Mouse (Mus musculus) 3T3-L1 (cell line): ENCODE measurements around the gene Foxo3.

Source experiments
- DNase-seq: peaks from one replicate; pipeline ENCODE4 v3.0.0-alpha.2; 2015; ENCODE audit warnings: low read depth, low spot score

Foxo3 gene

GRCm38 (mm10) chr10:42275871-42276501 lies 569 bp downstream of the Foxo3 start:
- DNase-seq: peak; percentile 73

- peak; percentile 41 for DNase-seq
Measured at GRCm38 (mm10) chr10:42275401-42275870, 1.1 kb downstream of the Foxo3 start.

DNA sequence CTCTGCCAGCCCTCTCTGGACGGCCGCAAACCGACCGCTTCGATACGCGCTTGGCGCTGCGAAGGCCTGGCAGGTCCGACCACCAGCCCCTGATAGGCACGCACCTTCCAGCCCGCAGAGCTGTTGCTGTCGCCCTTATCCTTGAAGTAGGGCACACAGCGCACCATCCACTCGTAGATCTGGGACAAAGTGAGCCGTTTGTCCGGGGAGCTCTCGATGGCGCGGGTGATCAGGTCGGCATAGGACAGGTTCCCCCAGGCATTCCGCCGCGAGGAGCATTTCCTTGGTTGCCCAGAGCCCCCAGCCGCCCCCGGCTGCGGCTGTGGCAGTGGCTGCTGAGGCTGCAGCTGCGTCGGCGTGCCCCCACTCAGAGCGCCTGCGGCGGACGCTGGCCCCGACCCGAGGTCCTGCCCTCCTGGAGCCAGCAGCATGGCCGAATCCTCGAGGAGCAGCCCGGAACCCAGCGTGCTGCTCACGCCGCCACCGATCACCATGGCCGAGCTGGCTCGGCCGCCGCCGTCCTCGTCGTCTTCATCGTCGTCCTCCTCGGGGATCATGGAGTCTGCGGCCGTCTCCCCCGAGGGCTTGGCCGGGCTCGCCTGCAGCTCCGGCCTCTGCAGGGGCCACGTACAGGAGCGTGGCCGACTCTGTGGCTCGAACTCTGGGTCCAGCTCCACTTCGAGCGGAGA lies 1.7 kb downstream of the Foxo3 start:
- no peak for DNase-seq

GRCm38 (mm10) chr10:42273760-42274691 lies 2.5 kb downstream of the Foxo3 start:
- peak; percentile 20 for DNase-seq

GRCm38 (mm10) chr10:42273403-42273759 lies 3.2 kb downstream of the Foxo3 start:
- no peak for DNase-seq

GRCm38 (mm10) chr10:42271454-42272230 lies 4.9 kb downstream of the Foxo3 start:
- DNase-seq: no peak

DNA sequence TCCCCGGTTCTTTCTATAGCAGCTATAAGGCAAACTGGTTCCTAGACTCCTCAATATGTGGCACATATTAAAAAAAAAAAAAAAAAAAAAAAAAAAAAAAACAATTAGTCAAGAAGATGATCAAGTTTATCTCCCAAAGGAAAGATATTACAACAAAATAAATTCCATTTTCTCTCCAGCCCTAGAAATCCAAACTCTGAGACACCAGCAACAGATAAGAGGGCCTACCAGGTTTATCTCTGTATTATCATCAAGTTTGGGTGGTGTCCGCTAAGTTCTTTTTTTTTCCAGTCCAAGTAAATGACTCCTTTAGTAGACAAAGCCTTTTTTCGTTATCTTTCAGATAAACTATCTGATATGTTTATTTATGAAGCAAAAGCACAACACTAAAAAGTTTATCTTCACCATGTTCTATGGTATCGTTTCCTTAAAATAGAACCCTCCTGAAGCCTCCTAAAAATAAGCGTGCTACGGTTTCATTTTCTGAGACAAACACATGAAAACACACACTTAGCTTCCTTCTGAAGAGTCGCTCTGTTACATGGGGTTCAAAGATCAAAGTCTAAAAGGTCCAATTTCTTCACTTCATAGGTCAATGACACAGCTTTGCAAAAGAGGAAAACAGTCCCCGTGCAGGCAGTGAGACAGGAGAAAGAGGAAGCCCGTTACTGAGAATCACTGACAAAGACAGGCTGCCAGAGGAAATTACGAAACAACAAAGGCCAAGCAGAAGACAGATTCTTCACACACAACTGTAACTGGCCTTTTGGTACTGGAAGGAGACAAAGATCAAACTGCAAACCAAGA lies 6.1 kb downstream of the Foxo3 start:
- DNase-seq: no peak

DNA sequence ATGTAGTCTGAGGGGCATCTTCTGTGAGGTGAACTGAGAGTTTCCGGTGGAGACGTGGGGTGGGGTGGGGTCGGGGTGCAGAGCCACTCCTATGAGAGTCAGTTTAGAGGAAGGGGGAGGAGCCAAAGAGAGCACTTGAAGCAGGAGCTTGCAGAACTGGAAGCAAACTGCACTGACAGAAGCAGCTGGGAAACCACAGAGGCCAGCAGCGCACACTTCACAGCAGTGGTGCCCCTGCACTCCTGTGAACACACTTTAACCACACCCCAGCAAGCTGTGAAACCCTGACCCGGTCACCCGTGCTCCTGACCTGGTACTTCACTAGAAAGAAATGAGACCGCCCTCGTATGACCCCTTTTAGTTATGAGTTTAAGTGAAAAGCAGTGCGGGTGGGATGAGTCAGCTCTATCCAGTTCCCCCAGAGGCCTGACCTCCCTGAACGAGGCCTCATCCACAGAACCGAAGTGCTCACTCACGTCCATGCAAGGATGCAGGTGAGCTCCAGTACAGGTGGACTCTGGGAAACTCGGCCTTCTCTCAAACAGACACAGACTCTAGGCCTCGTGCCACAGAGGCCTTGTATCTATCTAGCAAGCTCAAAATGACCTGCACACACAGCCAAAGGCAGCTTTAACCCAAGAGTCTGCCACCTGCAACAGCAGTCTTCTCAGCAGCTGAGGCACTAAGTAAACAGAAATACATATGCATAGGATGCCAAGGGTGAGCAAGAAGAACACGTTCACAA lies 7.1 kb downstream of the Foxo3 start:
- peak; percentile 12 for DNase-seq

DNA sequence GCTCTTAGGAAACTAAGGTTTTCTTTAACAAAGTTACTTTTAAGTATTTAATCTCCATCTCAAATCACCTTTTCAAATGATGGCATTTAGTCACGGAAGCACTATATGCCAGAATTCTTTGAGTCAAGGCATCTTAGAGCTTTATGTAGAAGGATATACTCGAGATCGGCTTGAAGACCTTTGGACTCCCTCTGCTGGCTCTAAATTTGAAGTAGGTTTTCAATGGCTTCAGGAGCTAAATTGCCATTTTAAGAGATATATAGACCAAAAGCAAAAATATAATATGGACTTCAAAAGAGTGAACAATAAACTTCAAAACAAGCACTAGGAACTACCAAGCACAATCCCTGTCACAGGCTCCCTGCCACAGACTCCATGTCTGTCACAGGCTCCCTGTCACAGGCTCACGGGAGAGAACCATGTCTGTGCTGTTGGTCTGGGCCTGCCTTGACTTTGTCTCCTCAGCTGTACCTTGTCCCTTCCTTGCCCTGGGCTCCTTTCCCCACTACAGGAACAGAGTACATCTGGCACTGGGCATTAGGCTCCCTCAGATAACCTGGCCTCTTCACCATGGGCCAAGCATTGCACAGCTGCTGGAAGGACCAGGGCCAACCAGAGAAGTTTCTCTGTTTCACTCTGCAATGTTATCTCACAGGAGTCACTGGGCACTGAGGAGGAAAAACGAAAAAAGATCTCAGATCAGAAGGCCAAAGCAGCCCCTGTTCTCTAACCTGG lies 8.6 kb downstream of the Foxo3 start:
- no peak for DNase-seq

GRCm38 (mm10) chr10:42265021-42265689 lies 11.4 kb downstream of the Foxo3 start:
- no peak for DNase-seq

DNA sequence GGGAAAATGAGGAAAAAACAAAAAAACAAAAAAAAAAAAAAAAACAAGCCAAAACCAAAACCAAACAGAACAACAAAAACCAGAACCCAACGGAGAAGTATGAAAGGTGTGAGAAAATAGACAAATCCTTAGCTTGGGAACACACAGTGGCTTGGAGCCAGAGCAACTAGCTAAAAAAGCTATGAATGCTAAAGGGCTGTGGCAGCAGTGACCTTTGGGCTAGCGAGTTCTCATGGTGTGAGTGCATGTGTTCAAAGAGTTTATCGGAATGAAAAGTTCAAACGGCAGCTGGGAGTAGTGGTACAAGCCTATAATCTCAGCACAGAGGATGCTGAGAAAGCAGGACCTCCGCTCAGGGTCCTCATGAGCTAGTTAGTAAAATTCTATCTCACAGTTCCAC lies 12.4 kb downstream of the Foxo3 start:
- DNase-seq: no peak

- DNase-seq: no peak
Measured at GRCm38 (mm10) chr10:42263701-42264100, 12.9 kb downstream of the Foxo3 start.

GRCm38 (mm10) chr10:42262061-42262460 lies 14.5 kb downstream of the Foxo3 start:
- no peak for DNase-seq

DNA sequence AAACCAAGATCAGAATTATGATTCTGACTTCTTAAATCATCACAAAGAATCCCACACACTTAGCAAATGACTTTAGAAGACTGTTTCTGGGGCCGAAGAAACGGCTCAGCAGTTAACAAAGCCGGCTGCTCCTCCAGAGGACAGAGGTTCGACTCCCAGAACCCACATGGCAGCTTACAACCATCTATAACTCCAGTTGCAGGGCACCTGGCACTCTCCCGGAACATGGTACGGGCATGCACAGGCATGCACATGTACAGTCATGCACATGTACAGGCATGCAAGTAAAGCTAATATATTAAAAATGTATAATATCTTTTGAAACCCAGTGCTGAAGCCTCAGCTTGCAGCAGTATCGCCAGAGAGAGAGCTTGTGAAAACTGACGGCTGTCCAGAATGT lies 15.5 kb downstream of the Foxo3 start:
- no peak for DNase-seq

GRCm38 (mm10) chr10:42260523-42260922 lies 16.0 kb downstream of the Foxo3 start:
- peak; percentile 54 for DNase-seq

DNA sequence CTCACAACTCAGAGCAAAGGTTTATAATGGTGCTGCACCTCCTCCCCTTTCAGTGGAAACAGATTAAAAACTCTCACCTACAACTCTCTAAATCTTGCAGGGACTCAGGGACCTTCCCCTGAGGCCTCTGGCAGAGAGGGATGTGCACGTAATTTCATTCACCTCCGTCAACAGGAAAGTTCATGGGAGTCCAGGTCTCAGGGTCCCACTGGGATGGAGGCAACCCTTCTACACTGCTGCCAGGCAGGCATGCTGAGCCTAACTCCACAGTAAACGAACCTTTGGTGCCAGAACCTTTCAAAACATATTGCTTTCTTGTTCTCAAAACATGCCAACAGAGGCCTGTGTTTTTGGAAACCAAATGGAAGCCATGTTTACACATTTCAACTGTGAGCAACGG lies 17.0 kb downstream of the Foxo3 start:
- no peak for DNase-seq

DNA sequence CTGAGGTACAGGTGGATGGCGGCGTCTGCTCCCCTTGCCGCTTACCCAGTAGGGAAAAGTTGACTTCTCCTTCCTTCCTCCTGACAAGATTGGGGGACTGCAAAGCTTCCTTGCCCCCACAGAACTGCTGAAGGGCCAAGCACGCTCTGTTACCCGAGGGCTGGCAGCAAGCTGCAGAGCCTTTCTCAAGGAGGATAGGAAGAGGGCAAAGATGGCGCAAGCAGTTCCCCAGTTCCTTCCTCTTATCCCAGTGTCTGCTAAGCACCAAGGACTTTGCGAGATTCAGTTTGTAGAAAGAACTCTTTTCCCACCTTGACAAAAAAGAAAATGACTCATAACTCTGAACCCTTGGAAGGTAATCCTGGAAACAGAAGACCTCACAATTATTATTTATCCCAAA lies 18.6 kb downstream of the Foxo3 start:
- DNase-seq: no peak

DNA sequence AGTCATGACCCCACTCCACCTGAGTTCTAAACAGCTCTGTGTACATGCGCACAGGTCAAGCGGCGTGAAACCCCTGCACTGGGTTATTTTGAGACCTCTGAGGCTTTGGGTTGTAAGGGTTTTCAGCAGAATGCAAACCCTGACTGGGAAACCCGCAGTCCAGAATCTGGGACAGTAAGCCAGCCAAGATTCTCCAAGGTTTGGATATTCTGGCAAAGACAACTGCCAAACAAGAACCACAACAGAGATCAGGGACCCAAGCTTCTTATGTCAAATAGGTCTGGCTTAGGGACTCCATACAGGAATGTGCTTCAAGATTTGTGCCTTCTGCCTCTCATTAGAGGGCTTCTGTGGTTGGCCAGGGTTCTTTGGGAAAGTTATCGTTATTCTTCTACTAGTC lies 21.8 kb downstream of the Foxo3 start:
- no peak for DNase-seq
